Mouse (Mus musculus) midbrain, embryonic 12.5 days (tissue): Measurements from ENCODE around the gene Cpne5. TPM values are rescaled to one million over a fixed set of nuclear protein-coding genes. Genes with fewer than 3 reads are reported as not detected.

Source experiments
- ATAC-seq: fragments of 200-750 bp; cut with Nextera tagmentation; 2 replicates; pipeline ENCODE4 v1.8.0; 2017; ENCODE audit warnings: low read depth, moderate TSS enrichment, moderate library complexity; ENCODE audit not compliant: low FRiP score
- H3K27ac ChIP-seq: fragments of 300-500 bp; sonication (generic); replicated peaks from 2 replicates; pipeline ENCODE4 v1.5.1; 2016; ENCODE audit warnings: mild to moderate bottlenecking
- H3K27me3 ChIP-seq: fragments of 300-500 bp; sonication (generic); 2 replicates; pipeline ENCODE4 v1.6.1; 2016; ENCODE audit warnings: mild to moderate bottlenecking
- H3K36me3 ChIP-seq: fragments of 300-500 bp; sonication (generic); 2 replicates; pipeline ENCODE4 v1.6.1; 2016
- H3K4me1 ChIP-seq: fragments of 300-500 bp; sonication (generic); 2 replicates; pipeline ENCODE4 v1.6.1; 2016
- H3K4me2 ChIP-seq: fragments of 300-500 bp; sonication (generic); replicated peaks from 2 replicates; pipeline ENCODE4 v1.6.1; 2016; ENCODE audit warnings: mild to moderate bottlenecking, moderate library complexity
- H3K4me3 ChIP-seq: fragments of 300-500 bp; sonication (generic); 2 replicates; pipeline ENCODE4 v1.5.1; 2016; ENCODE audit warnings: mild to moderate bottlenecking
- H3K9ac ChIP-seq: fragments of 300-500 bp; sonication (generic); replicated peaks from 2 replicates; pipeline ENCODE4 v1.6.1; 2016; ENCODE audit warnings: mild to moderate bottlenecking, moderate library complexity
- H3K9me3 ChIP-seq: fragments of 300-500 bp; sonication (generic); 2 replicates; pipeline ENCODE4 v1.6.1; 2016; ENCODE audit warnings: mild to moderate bottlenecking
- WGBS: fragments of 180-500 bp; shearing (Covaris S2); methylation state at CpG from one replicate; pipeline ENCODE4 v1.1.7; 2016; 5-methylcytosine and 5-hydroxymethylcytosine counted together
- polyA plus RNA-seq: library from polyadenylated mRNA; unstranded; fragments of >200 nt; fragmentation: Nextera tagmentation; extraction: Ambion mirVana; gene quantifications from 2 replicates; pipeline ENCODE4 v1.2.1, GENCODE M21; 2016

Gene Cpne5
- polyA plus RNA-seq, 1 experiment from 2014 or later = 12.6 TPM

- Histone ChIP-seq H3K4me1 (peaks cover 15% of the 10 kb centered on the region), H3K27me3 (0 out of 2 replicates have a peak, but pooled peaks cover 1% of the 10 kb centered on the region), H3K9ac (no peak overlapping the region), H3K4me2 (no peak overlapping the region; the same call in 1 of the 2 replicates), H3K4me3 (no peak overlapping the region), H3K9me3 (no peaks in the 10 kb centered on the region), H3K36me3 (no peaks in the 10 kb centered on the region), H3K27ac (peak overlapping the region; percentile 60)
- ATAC-seq = peak; percentile 77
- 13% methylated on average over 9 of the region's 9 CpGs for WGBS
These were observed 61.3 kb downstream of the Cpne5 start for GRCm38 (mm10) chr17:29176391-29177267.

DNA sequence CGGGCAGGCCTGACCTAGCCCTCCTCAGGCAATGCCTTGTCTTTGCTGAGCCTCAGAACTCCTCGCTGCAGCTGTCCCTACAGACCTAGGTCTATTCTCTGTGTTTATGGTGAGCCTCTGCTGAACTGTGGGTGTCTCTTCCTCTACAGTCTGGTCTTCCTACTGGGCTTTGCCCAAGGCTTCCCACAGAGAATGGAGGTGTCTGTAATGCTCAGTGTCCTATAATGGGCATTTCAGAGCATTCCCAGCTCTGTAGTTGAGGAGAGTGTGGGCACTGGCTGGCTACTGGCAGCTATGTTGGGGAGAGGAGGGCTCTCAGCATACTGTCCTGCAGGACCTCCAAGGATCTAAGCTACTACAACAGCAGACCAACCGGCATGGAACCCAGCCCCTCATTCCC, 62.3 kb downstream of the Cpne5 start:
- Histone ChIP-seq H3K4me1 (peaks cover 19% of the 10 kb centered on the region), H3K36me3 (no peaks in the 10 kb centered on the region), H3K9ac (no peak overlapping the region), H3K27me3 (0 out of 2 replicates have a peak, but pooled peaks cover 4% of the 10 kb centered on the region), H3K27ac (no peak overlapping the region), H3K4me2 (no peak overlapping the region), H3K9me3 (no peaks in the 10 kb centered on the region), H3K4me3 (no peak overlapping the region)
- no peak for ATAC-seq
- WGBS = 77% methylated on average over 3 of the region's 3 CpGs

GRCm38 (mm10) chr17:29173165-29173564, 64.8 kb downstream of the Cpne5 start:
- no peak for ATAC-seq
- Histone ChIP-seq H3K9me3 (no peaks in the 10 kb centered on the region), H3K4me2 (no peak overlapping the region), H3K4me1 (peaks cover 19% of the 10 kb centered on the region), H3K36me3 (no peaks in the 10 kb centered on the region), H3K9ac (no peak overlapping the region), H3K27ac (no peak overlapping the region), H3K4me3 (no peak overlapping the region), H3K27me3 (0 out of 2 replicates have a peak, but pooled peaks cover 4% of the 10 kb centered on the region)
- WGBS = 80% methylated on average over 8 of the region's 8 CpGs

DNA sequence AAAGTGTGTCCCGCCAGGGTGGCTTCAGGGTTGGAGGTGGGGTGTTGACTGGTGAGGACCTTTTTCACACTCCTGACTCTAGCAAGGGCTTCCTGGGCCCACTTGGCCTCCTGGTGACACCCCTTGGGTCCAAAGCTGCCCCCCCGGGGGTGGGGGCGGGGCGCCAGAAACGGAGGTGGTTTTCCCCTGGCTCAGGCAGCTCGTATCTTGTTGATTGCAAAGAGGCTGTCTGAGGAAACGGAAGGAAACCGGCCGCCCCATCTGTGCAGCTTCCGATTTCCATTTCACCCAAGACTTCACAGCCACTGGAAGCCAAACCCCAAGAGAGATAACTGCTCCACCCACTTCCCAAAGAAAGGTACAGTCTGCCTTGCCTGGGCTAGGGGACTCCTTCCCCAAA, 65.9 kb downstream of the Cpne5 start:
- H3K27me3 ChIP-seq = peaks cover 4% of the 10 kb centered on the region; the same call in 1 of the 2 replicates
- H3K9me3 ChIP-seq = no peaks in the 10 kb centered on the region
- H3K4me2 ChIP-seq = no peak overlapping the region
- no peak for ATAC-seq
- H3K4me3 ChIP-seq = no peak overlapping the region
- no peak overlapping the region for H3K27ac ChIP-seq
- 54% methylated on average over 10 of the region's 10 CpGs for WGBS
- no peak overlapping the region for H3K9ac ChIP-seq
- H3K4me1 ChIP-seq = peaks cover 18% of the 10 kb centered on the region
- H3K36me3 ChIP-seq = no peaks in the 10 kb centered on the region

DNA sequence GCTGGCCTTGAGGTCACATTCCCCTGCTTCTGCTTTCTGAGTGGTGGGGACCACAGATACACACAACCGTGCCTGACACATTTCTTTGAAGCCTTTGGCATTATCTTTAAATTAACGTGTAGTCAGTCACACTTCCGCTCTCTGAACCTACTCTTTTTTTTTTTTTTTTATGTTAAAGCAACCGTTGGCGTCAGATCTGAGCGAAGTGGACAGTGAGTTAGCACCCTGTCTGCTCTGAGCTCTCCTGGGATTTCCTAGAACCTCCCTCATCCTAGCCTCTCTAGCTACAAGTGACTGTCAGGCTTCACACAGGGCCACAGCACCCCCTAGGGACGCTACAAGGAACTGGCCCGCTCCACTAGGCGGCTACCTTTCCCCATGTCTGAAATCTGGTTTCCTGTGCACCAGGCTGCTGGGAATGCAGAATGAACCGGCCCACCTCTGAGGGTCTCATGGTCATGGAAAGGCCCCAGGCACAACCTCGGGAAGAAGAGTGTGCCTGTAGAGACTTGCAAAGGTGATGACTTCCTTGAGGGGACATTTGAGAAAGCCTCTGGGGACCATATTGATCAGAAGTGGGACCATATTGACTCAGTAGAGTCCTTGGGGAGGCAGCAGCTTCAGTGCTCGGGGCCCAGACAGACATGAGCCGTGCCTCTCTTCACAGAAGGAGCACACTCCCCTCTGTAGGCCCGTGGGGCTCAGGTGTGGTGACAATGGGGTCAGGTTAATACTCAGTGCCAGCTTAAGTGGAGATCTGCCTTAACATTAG, 66.8 kb downstream of the Cpne5 start:
- no peak for ATAC-seq
- H3K4me2 ChIP-seq = no peak overlapping the region
- H3K27ac ChIP-seq = no peak overlapping the region; the same call in 1 of the 2 replicates
- 26% methylated on average over 14 of the region's 14 CpGs for WGBS
- H3K27me3 ChIP-seq = peaks cover 4% of the 10 kb centered on the region; the same call in 1 of the 2 replicates
- peaks cover 11% of the 10 kb centered on the region for H3K4me1 ChIP-seq
- H3K9me3 ChIP-seq = no peaks in the 10 kb centered on the region
- no peaks in the 10 kb centered on the region for H3K36me3 ChIP-seq
- H3K9ac ChIP-seq = no peak overlapping the region
- no peak overlapping the region for H3K4me3 ChIP-seq

GRCm38 (mm10) chr17:29170431-29171000, 67.5 kb downstream of the Cpne5 start:
- no peak overlapping the region for H3K4me3 ChIP-seq
- H3K27ac ChIP-seq = no peak overlapping the region
- H3K9me3 ChIP-seq = no peaks in the 10 kb centered on the region
- H3K4me1 ChIP-seq = peaks cover 13% of the 10 kb centered on the region
- no peak overlapping the region for H3K9ac ChIP-seq
- no peak overlapping the region for H3K4me2 ChIP-seq
- peaks cover 4% of the 10 kb centered on the region; the same call in 1 of the 2 replicates for H3K27me3 ChIP-seq
- no peak for ATAC-seq
- 81% methylated on average over 14 of the region's 14 CpGs for WGBS
- H3K36me3 ChIP-seq = no peaks in the 10 kb centered on the region

DNA sequence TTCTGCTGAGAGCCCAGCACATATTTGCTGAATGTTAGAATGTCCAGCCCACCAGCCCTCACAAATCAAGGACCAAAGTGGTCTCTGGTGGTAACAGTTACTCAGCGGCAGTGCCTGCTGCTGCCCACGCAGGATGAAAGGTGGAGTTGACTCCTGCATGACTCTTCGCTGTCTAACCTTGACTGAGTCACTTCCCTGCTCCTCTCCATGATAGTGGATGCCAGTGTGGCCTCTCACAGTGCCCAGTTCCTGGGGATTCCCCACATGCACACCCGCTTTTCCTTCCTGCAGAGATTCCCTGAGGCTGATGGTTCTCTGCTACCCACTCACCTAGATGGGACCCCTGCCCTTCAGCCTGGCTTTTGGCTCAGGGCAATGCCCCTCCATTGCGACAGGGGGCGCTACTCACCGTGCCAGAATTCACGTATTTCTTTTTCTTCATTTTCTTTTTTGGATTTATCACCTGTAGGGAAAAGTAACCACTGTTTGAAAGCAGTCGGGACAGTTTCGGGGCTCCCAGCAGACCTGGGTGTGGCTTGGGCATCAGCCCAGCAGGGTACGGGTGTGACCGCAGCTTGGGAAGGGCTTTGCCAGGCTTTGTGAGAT, 68.9 kb downstream of the Cpne5 start:
- Histone ChIP-seq H3K27ac (no peak overlapping the region), H3K27me3 (peaks cover 9% of the 10 kb centered on the region; the same call in 1 of the 2 replicates), H3K4me2 (no peak overlapping the region), H3K4me1 (peaks cover 27% of the 10 kb centered on the region), H3K9me3 (no peaks in the 10 kb centered on the region), H3K4me3 (no peak overlapping the region), H3K36me3 (no peaks in the 10 kb centered on the region), H3K9ac (no peak overlapping the region)
- no peak for ATAC-seq
- 85% methylated on average over 12 of the region's 12 CpGs for WGBS

DNA sequence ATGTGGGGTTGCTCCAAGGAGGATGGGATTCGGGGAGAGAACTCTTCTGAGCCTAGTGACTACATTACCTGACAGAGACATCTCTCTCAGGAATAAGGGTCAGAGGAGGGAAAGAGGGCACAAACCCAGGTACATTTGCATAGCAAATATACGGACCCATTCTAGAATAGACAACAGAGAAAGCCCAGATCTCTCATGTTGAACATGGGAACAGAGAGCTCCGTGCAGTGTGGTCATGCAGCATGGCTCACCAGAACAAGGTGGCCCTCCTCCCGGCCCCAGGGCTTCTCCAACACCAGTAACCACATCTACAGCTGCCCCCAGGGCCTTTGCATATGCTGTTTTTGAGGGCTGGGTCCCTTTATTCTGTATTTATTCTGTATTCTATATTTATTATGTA, 69.5 kb downstream of the Cpne5 start:
- no peak overlapping the region for H3K9ac ChIP-seq

DNA sequence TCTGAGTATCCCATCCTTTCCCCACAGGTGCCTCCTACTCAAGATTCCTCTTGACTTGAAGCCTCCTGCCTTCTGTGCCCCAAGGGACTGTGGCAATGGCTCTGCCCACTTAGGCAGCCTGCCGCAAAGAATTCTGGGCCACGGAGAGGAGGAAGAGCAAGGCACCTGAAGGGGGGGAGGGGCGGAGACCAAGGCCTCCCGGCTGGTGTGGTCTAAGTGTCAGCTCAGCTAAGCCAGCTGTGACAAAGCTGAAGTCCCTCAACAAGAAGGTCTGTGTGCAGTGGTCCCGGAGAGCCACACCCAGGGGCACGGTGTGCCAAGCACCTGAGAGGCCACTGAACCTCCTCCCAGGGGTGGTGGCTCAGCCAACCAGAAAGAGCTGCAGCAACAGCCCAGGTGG, 70.6 kb downstream of the Cpne5 start:
- Histone ChIP-seq H3K9me3 (no peaks in the 10 kb centered on the region), H3K4me3 (no peak overlapping the region), H3K4me1 (peaks cover 29% of the 10 kb centered on the region), H3K4me2 (no peak overlapping the region), H3K27ac (no peak overlapping the region), H3K27me3 (peaks cover 13% of the 10 kb centered on the region), H3K36me3 (no peaks in the 10 kb centered on the region), H3K9ac (no peak overlapping the region)
- WGBS = 70% methylated on average over 6 of the region's 6 CpGs
- ATAC-seq = no peak

More for the DNA sequence above, 69.5 kb downstream of the Cpne5 start:
- no peaks in the 10 kb centered on the region for H3K9me3 ChIP-seq
- peaks cover 29% of the 10 kb centered on the region for H3K4me1 ChIP-seq
- no peaks in the 10 kb centered on the region for H3K36me3 ChIP-seq
- no peak overlapping the region for H3K27ac ChIP-seq
- ATAC-seq = no peak
- WGBS = 87% methylated on average over 4 of the region's 4 CpGs
- no peak overlapping the region for H3K4me3 ChIP-seq
- peaks cover 10% of the 10 kb centered on the region; the same call in 1 of the 2 replicates for H3K27me3 ChIP-seq
- no peak overlapping the region for H3K4me2 ChIP-seq

GRCm38 (mm10) chr17:29165967-29166578, 71.9 kb downstream of the Cpne5 start:
- 39% methylated on average over 8 of the region's 8 CpGs for WGBS
- H3K9me3 ChIP-seq = no peaks in the 10 kb centered on the region
- no peak for ATAC-seq
- peaks cover 25% of the 10 kb centered on the region for H3K4me1 ChIP-seq
- no peaks in the 10 kb centered on the region for H3K36me3 ChIP-seq
- no peak overlapping the region for H3K4me2 ChIP-seq
- peak overlapping the region; percentile 81 for H3K27ac ChIP-seq
- no peak overlapping the region for H3K9ac ChIP-seq
- peaks cover 9% of the 10 kb centered on the region for H3K27me3 ChIP-seq
- no peak overlapping the region for H3K4me3 ChIP-seq

- no peak overlapping the region for H3K4me3 ChIP-seq
- 11% methylated on average over 6 of the region's 6 CpGs for WGBS
- peak; percentile 81 for ATAC-seq
- no peak overlapping the region for H3K4me2 ChIP-seq
- no peaks in the 10 kb centered on the region for H3K36me3 ChIP-seq
- H3K4me1 ChIP-seq = peaks cover 25% of the 10 kb centered on the region
- H3K9ac ChIP-seq = no peak overlapping the region
- H3K9me3 ChIP-seq = no peaks in the 10 kb centered on the region
- peak overlapping the region; percentile 81 for H3K27ac ChIP-seq
- H3K27me3 ChIP-seq = peaks cover 9% of the 10 kb centered on the region
These were observed 72.5 kb downstream of the Cpne5 start for GRCm38 (mm10) chr17:29165452-29165851.
